Mouse (Mus musculus): ENCODE measurements around the gene Ube2g1.

DNA sequence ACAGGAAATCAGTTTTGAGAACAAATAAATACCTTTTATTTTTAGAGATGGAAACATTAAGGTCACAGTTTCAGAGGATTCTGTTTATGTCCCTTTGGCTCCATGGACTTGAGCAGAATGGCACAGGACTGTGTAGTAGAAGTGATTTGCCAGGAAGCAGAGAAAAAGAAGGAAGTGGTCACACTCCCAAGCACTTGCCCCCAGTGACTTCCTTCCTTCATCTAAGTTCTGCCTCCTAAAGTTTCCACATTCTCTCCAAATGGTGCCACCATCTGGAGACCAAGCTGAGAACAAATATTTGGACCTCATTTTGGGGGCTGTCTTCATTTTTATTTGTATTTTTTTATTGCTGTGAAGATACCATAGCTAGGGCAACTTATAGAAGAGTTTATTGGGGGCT lies 90.2 kb downstream of the Ube2g1 start:
- TF ChIP-seq CTCF (IDR thresholded peaks at IDR 0.05; ENCODE audit: extremely low read depth, insufficient read depth, low read length) (no peak), POLR2A (IDR thresholded peaks at IDR 0.05; ENCODE audit: extremely low read depth, insufficient read depth, low read length) (no peak)
